Mouse (Mus musculus) CH12.LX (cell line): ENCODE measurements around the gene Rbm33. TPM values are rescaled to one million over a fixed set of nuclear protein-coding genes. Genes with fewer than 3 reads are reported as not detected.

Experiments
- DNase-seq: peaks from one replicate; pipeline ENCODE4 v3.0.0-alpha.2; 2013; ENCODE audit errors: extremely low read depth
- H3K27ac ChIP-seq: 2 replicates; pipeline ENCODE4 v1.5.1; 2012; ENCODE audit warnings: low read depth, mild to moderate bottlenecking, control low read depth, moderate library complexity; ENCODE audit not compliant: insufficient read depth
- H3K27me3 ChIP-seq: replicated peaks from 2 replicates; pipeline ENCODE3; 2012; ENCODE audit warnings: inconsistent platforms
- H3K36me3 ChIP-seq, 2 experiments: replicated peaks in 1 of 2; 2 replicates each; pipeline versions ENCODE3 to v1.6.1; 2012; ENCODE audit warnings: inconsistent platforms in 1 of 2, low read length in 1 of 2, mild to moderate bottlenecking in 1 of 2, mixed read lengths in 1 of 2, moderate library complexity in 1 of 2; ENCODE audit not compliant: control insufficient read depth in 1 of 2, insufficient read depth in 1 of 2
- H3K4me1 ChIP-seq, 2 experiments: 2 replicates each; pipeline ENCODE4 v1.6.1; 2012; ENCODE audit warnings: inconsistent platforms in 1 of 2, moderate library complexity in 1 of 2; ENCODE audit not compliant: insufficient read depth in 2 of 2, control insufficient read depth in 1 of 2
- H3K4me2 ChIP-seq: 2 replicates; pipeline ENCODE4 v1.6.1; 2012; ENCODE audit warnings: low read depth, mild to moderate bottlenecking, control low read depth; ENCODE audit not compliant: poor library complexity, insufficient read depth, severe bottlenecking
- H3K4me3 ChIP-seq, 3 experiments: fragments of 150-350 bp in 1 of 3; sonication (generic) in 1 of 3; replicated peaks in 1 of 3; 2 replicates each; pipeline versions ENCODE3 to v1.5.1; 2011 to 2012; ENCODE audit warnings: low read depth in 2 of 3, low read length in 2 of 3, mild to moderate bottlenecking in 2 of 3, moderate library complexity in 2 of 3, control low read depth in 1 of 3, improper control_type of control experiment in 1 of 3, inconsistent platforms in 1 of 3, mixed read lengths in 1 of 3; ENCODE audit not compliant: poor library complexity in 1 of 3
- H3K79me2 ChIP-seq: replicated peaks from 2 replicates; pipeline ENCODE4 v1.6.1; 2012; ENCODE audit warnings: mild to moderate bottlenecking, moderate library complexity; ENCODE audit not compliant: control insufficient read depth, poor library complexity, insufficient read depth, severe bottlenecking; ENCODE audit errors: extremely low read depth
- H3K9ac ChIP-seq: 2 replicates; pipeline ENCODE4 v1.6.1; 2012; ENCODE audit warnings: low read depth, mild to moderate bottlenecking, control low read depth, moderate library complexity; ENCODE audit not compliant: insufficient read depth
- H3K9me3 ChIP-seq: replicated peaks from 2 replicates; pipeline ENCODE3; 2012; ENCODE audit warnings: low read length, inconsistent platforms, mixed read lengths
- BHLHE40 ChIP-seq: IDR thresholded peaks from 2 replicates; pipeline ENCODE4 v1.6.1; 2011; ENCODE audit warnings: mild to moderate bottlenecking, low read depth, low read length, improper control_type of control experiment
- CTCF ChIP-seq, 2 experiments: IDR thresholded peaks in 1 of 2; conservative IDR thresholded peaks in 1 of 2; 2 replicates each; pipeline ENCODE4 v1.5.1; 2011 to 2012; ENCODE audit warnings: low read depth in 2 of 2, low read length in 2 of 2, improper control_type of control experiment in 1 of 2, inconsistent platforms in 1 of 2, mild to moderate bottlenecking in 1 of 2, moderate library complexity in 1 of 2
- E2F4 ChIP-seq: IDR thresholded peaks from 2 replicates; pipeline ENCODE4 v1.6.1; 2011; ENCODE audit warnings: low read depth, low read length, improper control_type of control experiment; ENCODE audit not compliant: insufficient replicate concordance
- EP300 ChIP-seq: IDR thresholded peaks from 2 replicates; pipeline ENCODE4 v1.6.1; 2011; ENCODE audit warnings: low read length, improper control_type of control experiment
- ETS1 ChIP-seq: conservative IDR thresholded peaks from 2 replicates; pipeline ENCODE4 v1.6.1; 2012; ENCODE audit warnings: low read depth, mild to moderate bottlenecking, inconsistent platforms, low read length, improper control_type of control experiment, moderate library complexity
- JUN ChIP-seq: IDR thresholded peaks from 2 replicates; pipeline ENCODE4 v1.6.1; 2011; ENCODE audit warnings: low read depth, mild to moderate bottlenecking, low read length, improper control_type of control experiment, moderate library complexity; ENCODE audit not compliant: insufficient read depth
- KAT2A ChIP-seq: IDR thresholded peaks from 2 replicates; pipeline ENCODE4 v1.6.1; 2012; ENCODE audit warnings: low read length, improper control_type of control experiment, inconsistent platforms; ENCODE audit not compliant: insufficient replicate concordance
- MAFK ChIP-seq: IDR thresholded peaks from 2 replicates; pipeline ENCODE4 v1.6.1; 2011; ENCODE audit warnings: low read length, improper control_type of control experiment; ENCODE audit not compliant: insufficient replicate concordance
- MAX ChIP-seq: IDR thresholded peaks from 2 replicates; pipeline ENCODE4 v1.6.1; 2011; ENCODE audit warnings: low read length, improper control_type of control experiment
- MXI1 ChIP-seq: IDR thresholded peaks from 2 replicates; pipeline ENCODE4 v1.6.1; 2011; ENCODE audit warnings: mild to moderate bottlenecking, low read depth, low read length, improper control_type of control experiment
- MYC ChIP-seq: IDR thresholded peaks from 2 replicates; pipeline ENCODE4 v1.6.1; 2011; ENCODE audit warnings: low read depth, mild to moderate bottlenecking, improper control_type of control experiment, low read length
- NRF1 ChIP-seq: IDR thresholded peaks from 2 replicates; pipeline ENCODE4 v1.6.1; 2014; ENCODE audit warnings: low read depth, mild to moderate bottlenecking, inconsistent platforms, low read length, improper control_type of control experiment, moderate library complexity
- PAX5 ChIP-seq: IDR thresholded peaks from 2 replicates; pipeline ENCODE4 v1.6.1; 2012; ENCODE audit warnings: low read length, inconsistent platforms, mixed read lengths
- POLR2A ChIP-seq: IDR thresholded peaks from 2 replicates; pipeline ENCODE4 v1.6.1; 2011; ENCODE audit warnings: low read depth, mild to moderate bottlenecking, improper control_type of control experiment, low read length
- POLR2AphosphoS2 ChIP-seq: IDR thresholded peaks from 2 replicates; pipeline ENCODE4 v1.6.1; 2011; ENCODE audit warnings: low read depth, low read length, improper control_type of control experiment
- RAD21 ChIP-seq: IDR thresholded peaks from 2 replicates; pipeline ENCODE4 v1.6.1; 2011; ENCODE audit warnings: low read depth, mild to moderate bottlenecking, low read length, improper control_type of control experiment, moderate library complexity
- RCOR1 ChIP-seq: conservative IDR thresholded peaks from 2 replicates; pipeline ENCODE4 v1.6.1; 2012; ENCODE audit warnings: low read depth, mild to moderate bottlenecking, inconsistent platforms, low read length, improper control_type of control experiment
- SIN3A ChIP-seq: IDR thresholded peaks from 2 replicates; pipeline ENCODE4 v1.6.1; 2012; ENCODE audit warnings: low read length, improper control_type of control experiment, inconsistent platforms
- SMC3 ChIP-seq: IDR thresholded peaks from 2 replicates; pipeline ENCODE4 v1.6.1; 2011; ENCODE audit warnings: low read depth, low read length, improper control_type of control experiment
- TBP ChIP-seq: conservative IDR thresholded peaks from 2 replicates; pipeline ENCODE4 v1.6.1; 2011; ENCODE audit warnings: low read depth, low read length, improper control_type of control experiment
- TCF12 ChIP-seq: IDR thresholded peaks from 2 replicates; pipeline ENCODE4 v1.6.1; 2014; ENCODE audit warnings: low read depth, mild to moderate bottlenecking, inconsistent platforms, low read length, improper control_type of control experiment
- UBTF ChIP-seq: IDR thresholded peaks from 2 replicates; pipeline ENCODE4 v1.6.1; 2012; ENCODE audit warnings: low read depth, mild to moderate bottlenecking, inconsistent platforms, low read length, improper control_type of control experiment, moderate library complexity
- USF2 ChIP-seq: conservative IDR thresholded peaks from 2 replicates; pipeline ENCODE4 v1.6.1; 2011; ENCODE audit warnings: low read depth, low read length, improper control_type of control experiment
- ZKSCAN1 ChIP-seq: IDR thresholded peaks from 2 replicates; pipeline ENCODE4 v1.6.1; 2012; ENCODE audit warnings: low read depth, inconsistent platforms, low read length, improper control_type of control experiment, borderline replicate concordance
- ZMIZ1 ChIP-seq: IDR thresholded peaks from 2 replicates; pipeline ENCODE4 v1.6.1; 2012; ENCODE audit warnings: low read depth, mild to moderate bottlenecking, inconsistent platforms, low read length, improper control_type of control experiment
- ZNF384 ChIP-seq: IDR thresholded peaks from 2 replicates; pipeline ENCODE4 v1.6.1; 2012; ENCODE audit warnings: low read depth, low read length, improper control_type of control experiment, inconsistent platforms
- dilution Hi-C: fragments of 300-500 bp; cut with MboI; formaldehyde crosslinking; loops from 2 replicates; pipeline ENCODE4 v1.14.3; 2020; ENCODE audit warnings: low sequenced_read_pairs; ENCODE audit not compliant: extremely low pct_unique_long_range_greater_than_20kb, extremely low pct_ligation_motif_present
- in situ Hi-C: fragments of 300-500 bp; cut with MboI; formaldehyde crosslinking; loops from 3 replicates; pipeline ENCODE4 v1.14.3; 2019; ENCODE audit warnings: low sequenced_read_pairs, low pct_ligation_motif_present, low pct_unique_long_range_greater_than_20kb, mixed read lengths
- polyA plus RNA-seq: library from polyadenylated mRNA; unstranded; fragments of >175 nt; gene quantifications from 2 replicates; pipeline ENCODE4 v1.2.1, GENCODE M21; 2012; ENCODE audit warnings: low read depth; ENCODE audit not compliant: insufficient read length
- total RNA-seq, 2 experiments: library from RNA; depleted of rRNA; stranded (reverse); fragments of 300-350 nt in 1 of 2; fragments of >200 nt in 1 of 2; gene quantifications; 2 replicates each; pipeline ENCODE4 v1.2.3; 2012 to 2014

Rbm33 gene
- total and polyA plus RNA-seq, 3 experiments, result 7.4 to 50.3 (median 15.1) TPM

GRCm38 (mm10) chr5:28387531-28388179, 70.7 kb downstream of the Rbm33 start:
- Histone ChIP-seq H3K9me3 (no peaks in the 10 kb centered on the region), H3K36me3 (peaks cover 39 to 70% of the 10 kb centered on the region in 2 experiments), H3K4me1 (peaks cover 0 to 30% of the 10 kb centered on the region in 2 experiments; a peak in 1 of 4 replicates)

GRCm38 (mm10) chr5:28388184-28388583, 71.3 kb downstream of the Rbm33 start:
- Histone ChIP-seq H3K27ac (no peak overlapping the region), H3K27me3 (no peaks in the 10 kb centered on the region), H3K36me3 (peaks cover 42 to 71% of the 10 kb centered on the region in 2 experiments), H3K9me3 (no peaks in the 10 kb centered on the region), H3K79me2 (peaks cover 4% of the 10 kb centered on the region; the same call in 1 of the 2 replicates), H3K4me3 (no peak overlapping the region), H3K4me1 (peaks cover 0 to 27% of the 10 kb centered on the region in 2 experiments; a peak in 1 of 4 replicates), H3K9ac (no peak overlapping the region), H3K4me2 (no peak overlapping the region)
- in situ Hi-C loops, result loop anchor here (25.0 kb wide), 1 partner anchor 251 kb away; no protein-coding TSS in a partner anchor
- TF ChIP-seq USF2, result no peak
- no peak for TF ChIP-seq MAFK
- TF ChIP-seq UBTF, result no peak
- TF ChIP-seq MXI1, result no peak
- no peak for TF ChIP-seq MAX
- TF ChIP-seq ZMIZ1, result no peak
- no peak for TF ChIP-seq PAX5
- no peak for TF ChIP-seq JUN
- no peak for TF ChIP-seq NRF1
- no peak for TF ChIP-seq ZKSCAN1
- no peak for TF ChIP-seq TCF12
- TF ChIP-seq MYC, result no peak
- no peak for TF ChIP-seq BHLHE40
- TF ChIP-seq SIN3A, result no peak
- TF ChIP-seq POLR2A, result no peak
- TF ChIP-seq POLR2AphosphoS2, result no peak
- no peak for TF ChIP-seq TBP
- no peak for TF ChIP-seq KAT2A
- no peak for TF ChIP-seq EP300
- TF ChIP-seq E2F4, result no peak
- no peak for TF ChIP-seq RCOR1
- TF ChIP-seq RAD21, result peak; percentile 70
- TF ChIP-seq CTCF (conservative IDR thresholded peaks at IDR 0.05 in 1 of 2, IDR thresholded peaks at IDR 0.05 in 1 of 2; ENCODE audit: low read depth in 2 of 2, low read length in 2 of 2), result peak; percentile 36 to 80; a peak in 3 of 4 replicates
- no peak for TF ChIP-seq ZNF384
- peak; percentile 49 for TF ChIP-seq SMC3
- dilution Hi-C loops, result no loop called here
- DNase-seq, result peak; percentile 66

More at GRCm38 (mm10) chr5:28387531-28388179, 70.7 kb downstream of the Rbm33 start:
- Histone ChIP-seq H3K27me3 (no peaks in the 10 kb centered on the region), H3K9ac (no peak overlapping the region), H3K4me2 (no peak overlapping the region), H3K27ac (no peak overlapping the region), H3K4me3 (no peak overlapping the region), H3K79me2 (peaks cover 7% of the 10 kb centered on the region; the same call in 1 of the 2 replicates)
- no peak for DNase-seq
- TF ChIP-seq POLR2A, result no peak
- no peak for TF ChIP-seq ETS1
- no peak for TF ChIP-seq MYC
- in situ Hi-C loops, result loop anchor here (25.0 kb wide), 1 partner anchor 250 kb away; no protein-coding TSS in a partner anchor
- dilution Hi-C loops, result no loop called here
